8 mouse cellular contexts compared by ENCODE assay signal in genomic region chr10:127675859-127676398, GRCm38 (mm10). TPM values are rescaled to one million over a fixed set of nuclear protein-coding genes. Genes with fewer than 3 reads are reported as not detected.
A peak's percentile ranks its signal among the peaks of the same experiment; 100 is the strongest.
DNase-seq lines count a peak whose midpoint lies in the region; ATAC-seq and TF ChIP-seq lines count a peak whose summit lies in the region.

No protein-coding gene starts in this region.

- peak overlapping the region; percentile 98 for H3K4me2 ChIP-seq in heart, embryonic 12.5 days
- peak overlapping the region; percentile 60 for H3K4me2 ChIP-seq in midbrain, embryonic 11.5 days

- ATAC-seq in heart, embryonic 12.5 days (ENCODE audit: insufficient number of reproducible peaks, low FRiP score): no peak
- ATAC-seq in midbrain, embryonic 11.5 days (ENCODE audit: low FRiP score): no peak

- intact Hi-C loops in heart, postnatal 25 days (cut with DNase I): no loop called here
- intact Hi-C loops in left cerebral cortex, postnatal 4 days (cut with DNase I): loop anchor here (5.0 to 10.0 kb wide), 2 partner anchors 61 to 259 kb away; partner anchors contain the start of gene Zbtb39

- no peaks in the 10 kb centered on the region for H3K27me3 ChIP-seq in heart, embryonic 12.5 days (replicated peaks)
- H3K27me3 ChIP-seq in MEL (ENCODE audit: control insufficient read depth in 1 of 2, insufficient read depth in 2 of 2, low read length in 2 of 2): no peaks in the 10 kb centered on the region
- H3K27me3 ChIP-seq in hindbrain, embryonic 10.5 days (ENCODE audit: insufficient read depth, poor library complexity, severe bottlenecking): no peaks in the 10 kb centered on the region
- H3K27me3 ChIP-seq in midbrain, embryonic 11.5 days (ENCODE audit: control insufficient read depth, insufficient read depth, low read length): no peaks in the 10 kb centered on the region

- WGBS in heart, embryonic 12.5 days: 48% methylated on average over 5 of the region's 5 CpGs
- WGBS in hindbrain, embryonic 10.5 days: 58% methylated on average over 5 of the region's 5 CpGs
- WGBS in midbrain, embryonic 11.5 days: 61% methylated on average over 5 of the region's 5 CpGs

- peaks cover 9% of the 10 kb centered on the region for H3K4me1 ChIP-seq in heart, embryonic 12.5 days (replicated peaks)
- peaks cover 0 to under 1% of the 10 kb centered on the region in 2 experiments; a peak in 2 of 4 replicates for H3K4me1 ChIP-seq in MEL (ENCODE audit: control insufficient read depth in 1 of 2, insufficient read depth in 2 of 2, low read length in 2 of 2)
- peaks cover 19% of the 10 kb centered on the region for H3K4me1 ChIP-seq in hindbrain, embryonic 10.5 days (replicated peaks)
- H3K4me1 ChIP-seq in midbrain, embryonic 11.5 days (ENCODE audit: control insufficient read depth, insufficient read depth, low read length): peaks cover 7% of the 10 kb centered on the region; the same call in 1 of the 2 replicates

- H3K27ac ChIP-seq in heart, embryonic 12.5 days (ENCODE audit: poor library complexity, severe bottlenecking): no peak overlapping the region
- H3K27ac ChIP-seq in MEL (ENCODE audit: control insufficient read depth, low read depth, low read length): peak overlapping the region; percentile 76
- H3K27ac ChIP-seq in hindbrain, embryonic 10.5 days: peak overlapping the region; percentile 86; the same call in 1 of the 2 replicates
- no peak overlapping the region for H3K27ac ChIP-seq in midbrain, embryonic 11.5 days (ENCODE audit: low read depth, low read length)

- peaks cover 3% of the 10 kb centered on the region; the same call in 1 of the 2 replicates for H3K79me2 ChIP-seq in MEL (ENCODE audit: control insufficient read depth, insufficient read depth, low read length, poor library complexity)

- no peak for TF ChIP-seq EP300 in MEL (IDR thresholded peaks at IDR 0.05; ENCODE audit: low read depth in 1 of 2, low read length in 2 of 2)

- H3K4me3 ChIP-seq in heart, embryonic 12.5 days: peak overlapping the region; percentile 71
- peak overlapping the region; percentile 64 to 88 for H3K4me3 ChIP-seq in MEL (ENCODE audit: control insufficient read depth in 1 of 2, insufficient read depth in 1 of 2, low read depth in 2 of 2, low read length in 2 of 2)
- peak overlapping the region; percentile 68 for H3K4me3 ChIP-seq in hindbrain, embryonic 10.5 days
- peak overlapping the region; percentile 76 for H3K4me3 ChIP-seq in midbrain, embryonic 11.5 days (ENCODE audit: low read depth, low read length)

- H3K36me3 ChIP-seq in heart, embryonic 12.5 days: no peaks in the 10 kb centered on the region
- no peaks in the 10 kb centered on the region for H3K36me3 ChIP-seq in MEL (ENCODE audit: control insufficient read depth in 1 of 2, insufficient read depth in 2 of 2, low read length in 2 of 2)
- H3K36me3 ChIP-seq in hindbrain, embryonic 10.5 days: peaks cover 1% of the 10 kb centered on the region; the same call in 1 of the 2 replicates
- no peaks in the 10 kb centered on the region for H3K36me3 ChIP-seq in midbrain, embryonic 11.5 days (ENCODE audit: control insufficient read depth, insufficient read depth, low read length)

- TF ChIP-seq POLR2A in MEL (IDR thresholded peaks at IDR 0.05; ENCODE audit: control insufficient read depth in 1 of 2, insufficient read depth in 1 of 2, low read depth in 1 of 2, low read length in 2 of 2, poor library complexity in 1 of 2): no peak

- peak overlapping the region; percentile 60; the same call in 1 of the 2 replicates for H3K9ac ChIP-seq in heart, embryonic 12.5 days
- H3K9ac ChIP-seq in MEL (ENCODE audit: control insufficient read depth, low read depth, low read length, poor library complexity, severe bottlenecking): peak overlapping the region; percentile 67
- H3K9ac ChIP-seq in midbrain, embryonic 11.5 days (ENCODE audit: low read length): peak overlapping the region; percentile 59; the same call in 1 of the 2 replicates

- no peaks in the 10 kb centered on the region for H3K9me3 ChIP-seq in heart, embryonic 12.5 days (replicated peaks)
- no peaks in the 10 kb centered on the region for H3K9me3 ChIP-seq in MEL (replicated peaks; ENCODE audit: insufficient read depth, low read length)
- no peaks in the 10 kb centered on the region for H3K9me3 ChIP-seq in hindbrain, embryonic 10.5 days
- no peaks in the 10 kb centered on the region for H3K9me3 ChIP-seq in midbrain, embryonic 11.5 days (ENCODE audit: control insufficient read depth, low read length)

- no peak for TF ChIP-seq CTCF in MEL (IDR thresholded peaks at IDR 0.05 in 2 of 3, conservative IDR thresholded peaks at IDR 0.05 in 1 of 3; ENCODE audit: control insufficient read depth in 1 of 3, insufficient read depth in 1 of 3, low read depth in 2 of 3, low read length in 3 of 3, poor library complexity in 1 of 3, severe bottlenecking in 1 of 3)

- TF ChIP-seq RAD21 in MEL (IDR thresholded peaks at IDR 0.05; ENCODE audit: low read depth, low read length): no peak

- no peak for DNase-seq in heart, postnatal 25 days (ENCODE audit: low spot score)
- DNase-seq in MEL (ENCODE audit: low read depth, low spot score): no peak
- DNase-seq in hindbrain, embryonic 10.5 days (ENCODE audit: low spot score): no peak
- DNase-seq in midbrain, embryonic 11.5 days (ENCODE audit: low spot score, missing footprints): no peak
- no peak for DNase-seq in spleen, postnatal 36 days (ENCODE audit: low spot score in 2 of 2)
- no peak for DNase-seq in gastrocnemius, postnatal 25 days
- DNase-seq in left cerebral cortex, postnatal 4 days: no peak

TF ChIP-seq in MEL, 35 proteins besides CTCF, POLR2A, EP300 and RAD21 (continues in another document):
- TF ChIP-seq ZNF384 (IDR thresholded peaks at IDR 0.05; ENCODE audit: low read depth, low read length): peak; percentile 84
- TF ChIP-seq ELF1 (IDR thresholded peaks at IDR 0.05; ENCODE audit: low read depth, low read length): no peak
- TF ChIP-seq ZKSCAN1 (IDR thresholded peaks at IDR 0.05; ENCODE audit: low read depth, low read length): no peak
- TF ChIP-seq ETS1 (IDR thresholded peaks at IDR 0.05; ENCODE audit: low read depth, low read length): no peak
- TF ChIP-seq POLR2AphosphoS5 (IDR thresholded peaks at IDR 0.05; ENCODE audit: borderline replicate concordance, low read depth, low read length): no peak

RNA-seq across cellular contexts. Expression of gene Nab2, which starts 7.6 kb away (rescaled TPM):
- 13.4 and 13.7 TPM in 2 replicates for polyA plus RNA-seq in heart, embryonic 12.5 days (2016; fragmentation: Nextera tagmentation; extraction: Ambion mirVana)
- total RNA-seq in heart, postnatal 25 days (2021): 1 to 10 TPM; 5.6 to 7.0 TPM
- total RNA-seq in MEL (2012; rRNA removed): 29.1 and 36.1 TPM in 2 replicates
- 10 to 100 TPM in 1 of 2 experiments, not detected in 1; 37.1 TPM for polyA plus RNA-seq in MEL (2012; ENCODE audit: insufficient read depth in 1 of 2, insufficient read length in 2 of 2, low read depth in 1 of 2, low replicate concordance in 2 of 2, missing spikeins in 1 of 2)
- polyA plus RNA-seq in hindbrain, embryonic 10.5 days (2016; fragmentation: Nextera tagmentation; extraction: Ambion mirVana): 6.6 and 6.8 TPM in 2 replicates
- polyA plus RNA-seq in midbrain, embryonic 11.5 days (2014; fragmentation: Nextera tagmentation; extraction: Ambion mirVana): 2.1 and 2.2 TPM in 2 replicates
- total RNA-seq in gastrocnemius, postnatal 25 days (2021): 1 to 10 TPM; 2.5 to 4.7 TPM
- total RNA-seq in left cerebral cortex, postnatal 4 days (2021): 10 to 100 TPM; 21.5 to 21.9 TPM

RNA-seq across cellular contexts. Expression of gene Nemp1, which starts 9.2 kb away (rescaled TPM):
- polyA plus RNA-seq in heart, embryonic 12.5 days (2016; fragmentation: Nextera tagmentation; extraction: Ambion mirVana): 8.9 and 9.2 TPM in 2 replicates
- 1 to 10 TPM; 3.4 to 4.4 TPM for total RNA-seq in heart, postnatal 25 days (2021)
- 11.8 and 12.1 TPM in 2 replicates for total RNA-seq in MEL (2012; rRNA removed)
- 10 to 100 TPM in 1 of 2 experiments, not detected in 1; 13.9 TPM for polyA plus RNA-seq in MEL (2012; ENCODE audit: insufficient read depth in 1 of 2, insufficient read length in 2 of 2, low read depth in 1 of 2, low replicate concordance in 2 of 2, missing spikeins in 1 of 2)
- 7.7 and 10.2 TPM in 2 replicates for polyA plus RNA-seq in hindbrain, embryonic 10.5 days (2016; fragmentation: Nextera tagmentation; extraction: Ambion mirVana)
- polyA plus RNA-seq in midbrain, embryonic 11.5 days (2014; fragmentation: Nextera tagmentation; extraction: Ambion mirVana): 10.0 and 10.9 TPM in 2 replicates
- 1 to 10 TPM; 1.7 to 2.5 TPM for total RNA-seq in gastrocnemius, postnatal 25 days (2021)
- total RNA-seq in left cerebral cortex, postnatal 4 days (2021): 1 to 10 TPM; 4.8 to 5.6 TPM

RNA-seq across cellular contexts. Expression of gene Myo1a, which starts 29.0 kb away (rescaled TPM):
- polyA plus RNA-seq in heart, embryonic 12.5 days (2016; fragmentation: Nextera tagmentation; extraction: Ambion mirVana): 0.22 and 0.32 TPM in 2 replicates
- total RNA-seq in heart, postnatal 25 days (2021): under 1 TPM in 1 of 2 experiments, not detected in 1; 0.10 TPM
- total RNA-seq in MEL (2012; rRNA removed): 0.08 TPM in 1 of 2 replicates, not detected in the other
- polyA plus RNA-seq in MEL (2012; ENCODE audit: insufficient read depth in 1 of 2, insufficient read length in 2 of 2, low read depth in 1 of 2, low replicate concordance in 2 of 2, missing spikeins in 1 of 2): under 1 TPM in 1 of 2 experiments, not detected in 1; 0.33 TPM
- 0.37 and 0.51 TPM in 2 replicates for polyA plus RNA-seq in hindbrain, embryonic 10.5 days (2016; fragmentation: Nextera tagmentation; extraction: Ambion mirVana)
- polyA plus RNA-seq in midbrain, embryonic 11.5 days (2014; fragmentation: Nextera tagmentation; extraction: Ambion mirVana): 0.41 and 0.46 TPM in 2 replicates
- under 1 TPM; 0.10 to 0.21 TPM for total RNA-seq in gastrocnemius, postnatal 25 days (2021)
- under 1 TPM; 0.46 to 0.82 TPM for total RNA-seq in left cerebral cortex, postnatal 4 days (2021)

RNA-seq across cellular contexts. Expression of gene Stat6, which starts 33.1 kb away (rescaled TPM):
- 27.8 and 28.2 TPM in 2 replicates for polyA plus RNA-seq in heart, embryonic 12.5 days (2016; fragmentation: Nextera tagmentation; extraction: Ambion mirVana)
- total RNA-seq in heart, postnatal 25 days (2021): 10 to 100 TPM; 45.3 to 47.6 TPM
- 31.1 and 34.9 TPM in 2 replicates for total RNA-seq in MEL (2012; rRNA removed)
- 10 to 100 TPM in 1 of 2 experiments, not detected in 1; 50.2 TPM for polyA plus RNA-seq in MEL (2012; ENCODE audit: insufficient read depth in 1 of 2, insufficient read length in 2 of 2, low read depth in 1 of 2, low replicate concordance in 2 of 2, missing spikeins in 1 of 2)
- polyA plus RNA-seq in hindbrain, embryonic 10.5 days (2016; fragmentation: Nextera tagmentation; extraction: Ambion mirVana): 8.9 and 9.5 TPM in 2 replicates
- 5.7 and 6.9 TPM in 2 replicates for polyA plus RNA-seq in midbrain, embryonic 11.5 days (2014; fragmentation: Nextera tagmentation; extraction: Ambion mirVana)
- 10 to 100 TPM; 16.5 to 21.8 TPM for total RNA-seq in gastrocnemius, postnatal 25 days (2021)
- 1 to 10 TPM; 6.0 to 6.1 TPM for total RNA-seq in left cerebral cortex, postnatal 4 days (2021)

RNA-seq across cellular contexts. Expression of gene Tac2, which starts 48.3 kb away (rescaled TPM):
- polyA plus RNA-seq in heart, embryonic 12.5 days (2016; fragmentation: Nextera tagmentation; extraction: Ambion mirVana): 4.4 and 16.9 TPM in 2 replicates
- not detected for total RNA-seq in heart, postnatal 25 days (2021)
- total RNA-seq in MEL (2012; rRNA removed): not detected in 2 replicates
- polyA plus RNA-seq in MEL (2012; ENCODE audit: insufficient read depth in 1 of 2, insufficient read length in 2 of 2, low read depth in 1 of 2, low replicate concordance in 2 of 2, missing spikeins in 1 of 2): under 1 TPM in 1 of 2 experiments, not detected in 1; 0.32 TPM
- not detected in 2 replicates for polyA plus RNA-seq in hindbrain, embryonic 10.5 days (2016; fragmentation: Nextera tagmentation; extraction: Ambion mirVana)
- polyA plus RNA-seq in midbrain, embryonic 11.5 days (2014; fragmentation: Nextera tagmentation; extraction: Ambion mirVana): not detected in 2 replicates
- total RNA-seq in gastrocnemius, postnatal 25 days (2021): not detected
- 1 to 10 TPM; 2.8 to 4.3 TPM for total RNA-seq in left cerebral cortex, postnatal 4 days (2021)

Comparison
In these comparisons a context has a peak if more than half of its experiments do, and no peak if none do; other contexts are left out.
1. H3K27ac ChIP-seq: peak in MEL (single experiment) and hindbrain, embryonic 10.5 days (single experiment); none in heart, embryonic 12.5 days (single experiment) and midbrain, embryonic 11.5 days (single experiment).
2. Peak in every context shown above with its lines, with median percentiles within 50 percentile points of each other: H3K4me3 ChIP-seq and H3K9ac ChIP-seq.